Mouse (Mus musculus) mouse trophoblast stem cell (cell line): Measurements from ENCODE around the gene 0610010F05Rik.
"Not testable (repeated sequence)": the region's sequence is repeated elsewhere in the genome, so short reads cannot be mapped to it uniquely, and the experiment has no call there.

Experiments used
- in situ Hi-C, 2 experiments: fragments of 300-500 bp; cut with MseI, MboI; formaldehyde crosslinking; loops; 2 replicates in 1 of 2; 3 replicates in 1 of 2; pipeline ENCODE4 v1.15.1; 2025

The 0610010F05Rik gene

GRCm38 (mm10) chr11:23632945-23633878 is at the start of gene 0610010F05Rik:
Gene 0610010F05Rik, minus strand, starts transcription at chr11:23633639.
- in situ Hi-C loops, result no loop called here

GRCm38 (mm10) chr11:23682561-23682960 is 49.1 kb upstream of the 0610010F05Rik start:
- in situ Hi-C loops, result loop anchor here (10.0 to 25.0 kb wide), 2 partner anchors 180 to 272 kb away; no protein-coding TSS in a partner anchor

GRCm38 (mm10) chr11:23680435-23680950 is 47.1 kb upstream of the 0610010F05Rik start:
- in situ Hi-C loops, result loop anchor here (10.0 to 25.0 kb wide), 2 partner anchors 182 to 274 kb away; no protein-coding TSS in a partner anchor

DNA sequence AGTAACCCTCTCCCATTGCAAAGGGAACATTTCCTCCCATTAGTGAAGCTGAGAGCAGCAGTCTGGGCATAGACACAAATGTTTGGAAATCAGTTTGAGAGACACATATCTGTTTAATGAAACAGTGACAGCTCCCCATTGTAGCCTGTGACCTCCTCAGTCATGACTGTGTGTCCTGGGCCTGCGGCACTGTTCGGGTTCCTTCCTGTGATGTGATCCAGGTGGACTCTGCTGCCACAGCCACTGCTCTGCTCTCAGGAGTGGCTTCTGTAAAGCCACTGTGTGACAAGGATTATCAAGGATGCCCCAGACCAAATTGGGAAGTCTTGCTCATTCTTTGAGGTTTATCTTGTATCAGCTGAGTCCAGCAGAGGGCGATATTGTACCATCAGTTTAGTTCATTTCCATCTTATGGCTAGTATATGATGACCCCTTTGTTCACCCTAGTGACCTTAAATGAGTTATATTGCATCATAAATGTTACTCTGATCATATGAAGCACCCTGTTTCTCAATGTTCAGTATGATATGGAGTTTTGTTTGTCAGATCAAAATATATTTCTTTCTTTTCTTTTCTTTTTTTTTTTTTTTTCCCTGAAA is 45.7 kb upstream of the 0610010F05Rik start:
- in situ Hi-C loops, result loop anchor here in 1 of 2 experiments (25.0 kb wide), 1 partner anchor 183 kb away; no protein-coding TSS in a partner anchor

DNA sequence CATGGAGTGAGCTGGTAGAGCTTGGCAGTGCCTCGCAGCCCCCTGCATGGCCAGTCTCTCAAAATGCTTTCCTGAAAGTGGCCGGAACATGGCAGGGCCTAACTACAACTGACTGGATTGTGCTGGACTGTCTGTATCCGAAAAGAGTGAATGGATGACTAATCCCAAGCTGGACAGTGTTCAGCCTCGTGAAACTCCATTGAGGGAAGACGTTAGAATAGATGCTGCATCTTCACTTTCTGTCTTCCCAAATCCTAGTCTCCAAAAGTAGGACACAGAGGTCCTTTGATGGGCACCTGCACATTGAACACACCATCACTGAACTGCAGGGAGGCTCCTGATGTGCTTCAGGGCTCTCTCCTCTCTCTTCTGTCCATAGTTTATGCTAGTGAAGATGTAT is 42.7 kb upstream of the 0610010F05Rik start:
- in situ Hi-C loops, result loop anchor here in 1 of 2 experiments (25.0 kb wide), 1 partner anchor 186 kb away; no protein-coding TSS in a partner anchor

GRCm38 (mm10) chr11:23672256-23672749 is 38.9 kb upstream of the 0610010F05Rik start:
- in situ Hi-C loops, result no loop called here

- in situ Hi-C loops, result no loop called here
These were observed 33.7 kb upstream of the 0610010F05Rik start for GRCm38 (mm10) chr11:23667128-23667527.

DNA sequence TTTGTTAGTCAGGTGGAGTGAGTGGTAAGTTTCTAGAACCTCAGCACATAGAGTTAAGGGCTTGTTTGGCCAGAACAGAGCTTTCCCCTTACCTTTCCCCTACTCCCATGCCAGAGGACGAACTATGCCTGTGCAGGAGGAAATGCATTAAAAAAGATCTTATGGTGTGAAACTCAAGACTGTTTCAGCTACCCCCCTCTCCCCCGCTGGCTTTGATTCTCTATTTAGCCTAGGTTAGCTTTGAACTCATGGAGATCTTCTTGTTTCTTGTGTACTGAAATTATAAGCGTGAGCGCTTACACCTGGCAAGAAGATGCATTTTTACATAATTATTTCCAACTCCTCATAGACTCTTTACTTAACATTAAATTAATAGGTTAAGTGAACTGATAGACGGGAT is 33.1 kb upstream of the 0610010F05Rik start:
- in situ Hi-C loops, result no loop called here

GRCm38 (mm10) chr11:23665798-23666501 is 32.5 kb upstream of the 0610010F05Rik start, which contains the start of gene Pex13:
Gene Pex13, minus strand, starts transcription at chr11:23665959.
- in situ Hi-C loops, result no loop called here

DNA sequence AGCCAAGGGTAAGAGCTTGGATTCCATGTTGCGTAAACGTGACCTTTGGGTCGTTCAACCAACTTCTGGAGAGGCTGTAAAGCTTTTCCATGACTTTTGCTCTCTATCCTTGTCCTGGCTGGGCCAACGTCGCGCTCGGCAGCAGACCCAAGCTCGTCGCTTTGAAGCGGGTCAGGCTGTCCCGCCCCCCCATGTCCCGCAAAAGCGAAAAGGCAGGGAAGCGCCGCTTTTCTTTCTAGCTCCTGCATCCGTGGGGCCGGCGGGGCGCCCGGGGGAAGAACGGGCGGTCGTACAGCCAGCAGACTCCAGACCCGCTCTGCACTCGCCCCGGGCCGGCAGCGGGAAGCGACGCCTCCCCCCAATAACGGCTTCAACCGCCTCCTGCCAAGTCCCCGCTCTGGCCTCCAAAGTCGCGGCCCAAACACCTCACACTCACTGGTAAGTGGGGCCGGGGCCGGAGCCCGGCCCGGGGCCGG is 31.9 kb upstream of the 0610010F05Rik start, which contains the start of gene Pus10:
Gene Pus10, plus strand, starts transcription at position 364 of the 476 bp plus-strand sequence.
- in situ Hi-C loops, result no loop called here

DNA sequence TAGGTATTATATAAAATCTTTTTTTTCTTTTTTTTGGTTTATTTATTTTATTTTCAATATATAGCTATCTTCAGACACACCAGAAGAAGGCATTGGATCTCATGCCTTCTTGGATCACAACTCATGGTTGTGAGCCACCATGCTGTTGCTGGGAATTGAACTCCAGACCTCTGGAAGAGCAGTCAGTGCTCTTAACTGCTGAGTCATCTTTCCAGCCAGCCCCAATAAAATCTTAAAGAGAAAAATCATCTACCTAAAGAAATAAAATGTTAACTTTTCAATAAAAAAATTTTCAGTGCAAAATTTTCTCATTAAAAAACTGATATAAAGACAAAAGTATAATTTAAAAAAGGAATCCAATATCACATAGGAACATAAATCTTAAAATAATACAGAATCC is 30.8 kb upstream of the 0610010F05Rik start:
- in situ Hi-C loops, result no loop called here

DNA sequence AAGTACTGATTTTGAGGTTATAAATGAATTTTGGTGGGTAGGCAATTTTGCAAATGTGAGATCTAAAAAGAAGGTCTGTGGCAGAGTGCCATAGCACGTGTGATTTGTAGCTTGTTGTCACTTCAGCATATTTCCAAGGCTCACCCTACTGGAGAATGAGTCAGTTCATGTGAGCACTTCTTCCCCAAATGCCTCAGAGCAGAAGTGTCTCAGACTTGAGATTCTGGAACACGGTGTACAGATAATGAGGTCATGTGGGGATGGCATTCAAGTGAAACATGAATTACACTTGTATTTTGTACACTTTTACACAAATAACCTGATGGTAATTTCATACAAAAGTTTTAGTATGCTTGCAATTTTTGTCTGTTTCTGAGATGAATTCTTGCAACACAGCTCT is 24.4 kb upstream of the 0610010F05Rik start:
- in situ Hi-C loops, result no loop called here

DNA sequence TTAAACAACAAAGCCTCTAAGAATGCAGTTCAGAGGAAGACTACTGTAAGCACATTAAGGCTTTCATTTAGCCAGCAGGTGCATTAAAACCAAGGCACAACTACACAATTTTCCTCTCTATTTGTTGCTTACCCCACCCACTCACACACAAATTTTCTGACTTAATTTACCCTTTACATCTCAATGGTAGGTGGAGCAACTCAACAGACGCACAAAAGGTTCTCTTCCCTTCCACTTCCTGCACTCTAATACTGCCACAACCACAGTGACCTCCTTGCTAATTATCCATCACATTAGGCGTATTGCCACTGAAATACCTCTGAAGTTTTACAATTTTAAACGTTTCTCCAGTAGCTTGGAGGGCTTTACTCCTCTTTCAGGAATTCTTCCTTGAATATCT is 20.2 kb upstream of the 0610010F05Rik start:
- in situ Hi-C loops, result no loop called here

DNA sequence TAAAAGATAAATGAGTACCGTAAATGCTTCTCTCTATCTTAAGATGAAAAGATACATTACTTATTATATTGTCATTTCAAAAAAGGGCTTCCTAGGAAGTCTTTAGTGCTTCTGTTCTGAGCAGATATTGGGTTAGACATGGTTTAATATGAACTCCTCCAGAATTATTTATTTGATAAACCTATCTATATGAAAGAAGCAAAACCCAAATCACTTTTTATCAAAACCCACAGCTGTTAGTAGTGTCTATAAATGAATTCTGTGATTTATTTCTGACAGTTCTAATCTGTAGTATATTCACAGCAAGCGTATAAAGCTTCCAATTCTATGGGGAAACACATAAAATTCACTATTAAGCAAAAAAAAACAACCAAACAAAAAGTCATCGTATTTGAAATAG is 14.4 kb upstream of the 0610010F05Rik start:
- in situ Hi-C loops, result no loop called here

- in situ Hi-C loops, result no loop called here
These were observed 14.0 kb upstream of the 0610010F05Rik start for GRCm38 (mm10) chr11:23647431-23647830.

DNA sequence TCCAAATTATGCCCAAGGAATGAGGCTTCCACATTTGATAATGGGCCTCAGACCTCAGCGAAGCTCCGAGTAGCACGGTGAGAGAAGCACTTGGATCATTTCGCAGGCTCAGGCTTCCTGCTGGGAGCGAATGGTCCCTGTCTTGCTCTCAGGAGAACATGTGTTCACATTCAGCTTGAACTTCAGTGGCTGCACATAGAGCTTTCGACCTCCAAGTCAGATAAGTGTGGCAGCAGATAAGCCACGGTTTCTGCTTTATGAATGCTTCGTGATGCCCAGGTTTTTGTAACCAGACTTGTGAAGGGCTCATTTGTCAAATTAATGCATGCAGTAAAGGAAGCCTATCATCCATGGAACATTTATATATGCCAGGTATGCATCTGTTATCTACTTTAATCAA is 1.1 kb upstream of the 0610010F05Rik start:
- in situ Hi-C loops, result no loop called here

GRCm38 (mm10) chr11:23633879-23634215 is 408 bp upstream of the 0610010F05Rik start:
- in situ Hi-C loops, result no loop called here

DNA sequence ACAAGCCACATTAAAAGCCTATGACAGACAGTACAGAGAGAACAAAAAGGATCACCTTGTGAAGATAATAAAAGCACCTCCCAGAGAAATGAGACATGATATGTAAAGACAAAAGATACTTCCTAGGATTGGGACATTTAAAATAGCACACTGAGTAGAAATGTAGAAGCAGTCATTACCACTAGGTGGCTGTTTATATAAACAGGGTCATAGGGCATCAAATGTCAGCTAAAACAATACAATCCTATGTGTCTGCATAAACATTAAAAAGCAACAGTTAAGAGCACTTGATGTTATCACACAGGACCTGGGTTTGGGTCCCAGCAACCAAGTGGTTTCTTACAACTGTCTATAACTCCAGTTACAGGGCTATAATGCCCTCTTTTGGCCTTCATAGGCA is 2.8 kb downstream of the 0610010F05Rik start:
- in situ Hi-C loops, result no loop called here

- in situ Hi-C loops, result no loop called here
These were observed 14.4 kb downstream of the 0610010F05Rik start for GRCm38 (mm10) chr11:23618995-23619394.

DNA sequence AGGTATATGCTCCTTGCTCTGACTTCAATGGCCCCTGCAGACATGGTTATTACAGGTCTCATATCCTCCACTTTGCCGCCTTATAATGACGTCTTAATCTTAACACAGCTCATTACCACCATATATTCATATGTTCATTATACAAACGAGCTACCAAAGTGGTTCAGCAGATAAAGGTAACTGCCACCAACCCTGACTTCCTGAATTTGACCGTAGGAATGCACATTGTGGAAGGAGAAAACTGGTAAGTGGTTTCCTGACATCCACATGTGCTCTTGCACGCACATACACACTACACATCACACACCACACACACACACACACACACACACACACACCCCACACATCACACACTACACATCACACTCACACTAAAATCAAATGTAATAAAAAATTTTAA is 18.9 kb downstream of the 0610010F05Rik start:
- in situ Hi-C loops, result no loop called here

- in situ Hi-C loops, result not testable (repeated sequence)
These were observed 26.1 kb downstream of the 0610010F05Rik start for GRCm38 (mm10) chr11:23607291-23607690.
